Mouse (Mus musculus) layer of hippocampus, adult 2 months (tissue): ENCODE results near the gene Efcc1. TPM values are rescaled to one million over a fixed set of nuclear protein-coding genes. Genes with fewer than 3 reads are reported as not detected.
A peak's percentile ranks its signal among the peaks of the same experiment; 100 is the strongest.

Experiments
- DNase-seq, 2 experiments: peaks; one replicate each; pipeline ENCODE4 v3.0.0; 2022; ENCODE audit warnings: low spot score in 2 of 2
- H3K27ac ChIP-seq: fragments of 200-600 bp; 2 replicates; pipeline ENCODE4 v1.8.1; 2022
- H3K4me3 ChIP-seq: fragments of 200-600 bp; 2 replicates; pipeline ENCODE4 v1.8.1; 2022; ENCODE audit warnings: mild to moderate bottlenecking
- CTCF ChIP-seq: fragments of 200-600 bp; conservative IDR thresholded peaks from 2 replicates; pipeline ENCODE4 v1.8.1; 2022; ENCODE audit warnings: antibody characterized with exemption, mild to moderate bottlenecking, moderate library complexity
- total RNA-seq, 2 experiments: library from RNA; stranded (reverse); gene quantifications; 2 replicates each; pipeline ENCODE4 v1.2.3; 2021

Gene Efcc1
- total RNA-seq, 2 experiments from 2014 or later, result 3.7 to 4.3 TPM

GRCm38 (mm10) chr6:87776663-87777062 lies 46.0 kb downstream of the Efcc1 start:
- TF ChIP-seq CTCF, result no peak
- no peak overlapping the region for H3K4me3 ChIP-seq
- H3K27ac ChIP-seq, result no peak overlapping the region
- DNase-seq, result no peak

GRCm38 (mm10) chr6:87777842-87778241 lies 47.2 kb downstream of the Efcc1 start, which contains the start of gene Gp9:
Gene Gp9 (plus strand): TSS chr6:87778072.
- Histone ChIP-seq H3K27ac (no peak within 1 kb of the TSS), H3K4me3 (no peak within 1 kb of the TSS)
- TF ChIP-seq CTCF, result no peak
- no peak for DNase-seq

- TF ChIP-seq CTCF, result no peak
- Histone ChIP-seq H3K27ac (no peak overlapping the region), H3K4me3 (no peak overlapping the region)
- DNase-seq, result no peak
Measured at GRCm38 (mm10) chr6:87778294-87779173, 47.9 kb downstream of the Efcc1 start.

GRCm38 (mm10) chr6:87779174-87780165 lies 48.8 kb downstream of the Efcc1 start:
- H3K27ac ChIP-seq, result no peak overlapping the region
- H3K4me3 ChIP-seq, result no peak overlapping the region
- peak; percentile 55 for TF ChIP-seq CTCF
- DNase-seq, result no peak

GRCm38 (mm10) chr6:87780546-87781301 lies 50.1 kb downstream of the Efcc1 start:
- TF ChIP-seq CTCF, result no peak
- Histone ChIP-seq H3K27ac (no peak overlapping the region), H3K4me3 (no peak overlapping the region)
- no peak for DNase-seq

GRCm38 (mm10) chr6:87784033-87784432 lies 53.4 kb downstream of the Efcc1 start:
- no peak overlapping the region for H3K27ac ChIP-seq
- DNase-seq, result no peak
- H3K4me3 ChIP-seq, result no peak overlapping the region
- TF ChIP-seq CTCF, result no peak

- Histone ChIP-seq H3K4me3 (no peak overlapping the region), H3K27ac (no peak overlapping the region)
- DNase-seq, result no peak
- no peak for TF ChIP-seq CTCF
Measured at GRCm38 (mm10) chr6:87786621-87787020, 56.0 kb downstream of the Efcc1 start.

GRCm38 (mm10) chr6:87787108-87787890 lies 56.6 kb downstream of the Efcc1 start:
- Histone ChIP-seq H3K27ac (no peak overlapping the region), H3K4me3 (no peak overlapping the region)
- no peak for DNase-seq
- TF ChIP-seq CTCF, result no peak

- Histone ChIP-seq H3K27ac (no peak overlapping the region), H3K4me3 (no peak overlapping the region)
- DNase-seq, result no peak
- no peak for TF ChIP-seq CTCF
Measured at GRCm38 (mm10) chr6:87788266-87788895, 57.7 kb downstream of the Efcc1 start.

GRCm38 (mm10) chr6:87788896-87789587 lies 58.4 kb downstream of the Efcc1 start:
- DNase-seq, result no peak
- no peak for TF ChIP-seq CTCF
- Histone ChIP-seq H3K27ac (no peak overlapping the region), H3K4me3 (no peak overlapping the region)

- no peak for DNase-seq
- no peak overlapping the region for H3K4me3 ChIP-seq
- no peak overlapping the region for H3K27ac ChIP-seq
- TF ChIP-seq CTCF, result no peak
Measured at GRCm38 (mm10) chr6:87789791-87790190, 59.1 kb downstream of the Efcc1 start.
